Mouse (Mus musculus) ES-Bruce4 (cell line): Measurements from ENCODE around the gene Foxo3. TPM values are rescaled to one million over a fixed set of nuclear protein-coding genes. Genes with fewer than 3 reads are reported as not detected.

ENCODE experiments used
- H3K27ac ChIP-seq: 2 replicates; pipeline ENCODE4 v1.5.1; 2012; ENCODE audit warnings: low read length, inconsistent platforms; ENCODE audit not compliant: insufficient read depth
- H3K27me3 ChIP-seq: 2 replicates; pipeline ENCODE4 v1.6.1; 2012; ENCODE audit warnings: mild to moderate bottlenecking, low read length, inconsistent platforms; ENCODE audit not compliant: control insufficient read depth, poor library complexity, insufficient read depth, severe bottlenecking
- H3K36me3 ChIP-seq: 2 replicates; pipeline ENCODE4 v1.6.1; 2012; ENCODE audit warnings: inconsistent platforms, mild to moderate bottlenecking, low read length, moderate library complexity; ENCODE audit not compliant: control insufficient read depth, poor library complexity, insufficient read depth, severe bottlenecking
- H3K4me1 ChIP-seq: one replicate; pipeline ENCODE4 v1.8.1; 2011; ENCODE audit warnings: low read length; ENCODE audit not compliant: control insufficient read depth, insufficient read depth
- H3K4me3 ChIP-seq: 2 replicates; pipeline ENCODE4 v1.5.1; 2011; ENCODE audit warnings: low read depth, mild to moderate bottlenecking, low read length
- H3K9ac ChIP-seq: 2 replicates; pipeline ENCODE4 v1.6.1; 2012; ENCODE audit warnings: low read depth, mild to moderate bottlenecking, inconsistent platforms; ENCODE audit not compliant: poor library complexity, severe bottlenecking
- H3K9me3 ChIP-seq: replicated peaks from 2 replicates; pipeline ENCODE4 v1.6.1; 2012; ENCODE audit warnings: mild to moderate bottlenecking, low read length, inconsistent platforms; ENCODE audit not compliant: control insufficient read depth, poor library complexity, insufficient read depth, severe bottlenecking
- CTCF ChIP-seq: IDR thresholded peaks from one replicate; pipeline ENCODE4 v1.8.1; 2011; ENCODE audit warnings: low read depth, low read length
- EP300 ChIP-seq: IDR thresholded peaks from 2 replicates; pipeline ENCODE4 v1.6.1; 2011; ENCODE audit warnings: low read depth, low read length; ENCODE audit not compliant: insufficient read depth
- POLR2A ChIP-seq: IDR thresholded peaks from one replicate; pipeline ENCODE4 v1.8.1; 2011; ENCODE audit warnings: low read length; ENCODE audit not compliant: insufficient read depth
- polyA plus RNA-seq: library from polyadenylated mRNA; stranded (reverse); fragments of >200 nt; gene quantifications from 2 replicates; pipeline ENCODE4 v1.2.4, GENCODE M21; 2011; ENCODE audit warnings: low read depth; ENCODE audit not compliant: missing spikeins, insufficient read depth, insufficient read length

Gene Foxo3
- polyA plus RNA-seq, 1 experiment, result 44.9 TPM

GRCm38 (mm10) chr10:42134759-42135702, 141.5 kb downstream of the Foxo3 start:
- Histone ChIP-seq H3K4me1 (no peaks in the 10 kb centered on the region), H3K36me3 (no peaks in the 10 kb centered on the region), H3K27me3 (no peaks in the 10 kb centered on the region), H3K4me3 (no peak overlapping the region), H3K27ac (no peak overlapping the region), H3K9me3 (no peaks in the 10 kb centered on the region), H3K9ac (no peak overlapping the region)
- TF ChIP-seq POLR2A (no peak), EP300 (no peak), CTCF (no peak)

Other genes with a start within 250 kb of the Foxo3 start
- gene Afg1l, start 201.8 kb upstream of the Foxo3 start, polyA plus RNA-seq, result 12.7 and 14.2 TPM in 2 replicates
- gene Snx3, start 225.3 kb upstream of the Foxo3 start, polyA plus RNA-seq, result 190 and 194 TPM in 2 replicates